Mouse (Mus musculus) cerebellum, postnatal 10 days (tissue): ENCODE data around the gene Faf1.
A peak's percentile ranks its signal among the peaks of the same experiment; 100 is the strongest.

Source experiments
- DNase-seq, 2 experiments: peaks; one replicate each; pipeline ENCODE4 v3.0.0; 2021; ENCODE audit warnings: mixed read lengths in 2 of 2

Faf1 gene

DNA sequence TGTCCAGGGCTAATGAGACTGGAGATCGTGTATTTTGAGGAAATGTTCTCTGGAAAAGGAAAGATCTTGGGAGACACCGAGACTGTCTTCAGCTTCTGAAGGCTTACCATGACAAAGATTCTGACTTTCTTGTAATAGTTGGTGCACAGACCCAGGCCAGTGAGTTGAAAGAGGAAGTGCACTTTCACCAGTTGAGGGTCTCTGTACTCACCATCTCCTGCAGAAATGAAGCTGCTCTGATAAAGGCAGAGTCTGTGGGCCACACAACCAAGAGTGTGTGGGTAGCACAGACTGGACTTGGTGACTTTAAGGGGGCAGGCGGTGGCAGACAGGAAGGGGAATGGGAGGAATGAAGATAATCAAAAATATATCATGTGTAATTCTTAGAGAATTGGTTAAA lies 260.2 kb downstream of the Faf1 start:
- DNase-seq, result no peak

DNA sequence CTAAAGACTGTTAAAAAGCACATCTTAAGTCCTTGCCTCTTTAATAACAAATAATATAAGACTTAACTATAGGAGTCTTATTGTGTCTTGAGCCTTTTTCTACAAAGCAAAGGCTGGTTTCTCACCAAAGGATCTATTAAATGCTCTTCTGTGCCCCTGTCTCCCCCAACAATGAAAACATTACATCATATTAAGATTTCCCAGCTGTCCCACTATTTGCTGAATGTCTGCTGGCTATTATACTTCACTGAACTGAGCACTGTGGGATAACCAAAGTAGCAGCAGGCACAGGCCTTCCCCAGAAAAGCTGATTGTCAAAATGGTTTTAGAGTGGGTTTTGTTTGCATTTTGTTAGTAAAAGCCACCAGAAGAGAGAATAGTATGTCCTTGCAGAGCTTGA lies 262.9 kb downstream of the Faf1 start:
- no peak for DNase-seq

GRCm38 (mm10) chr4:109945554-109945953 lies 269.2 kb downstream of the Faf1 start:
- no peak for DNase-seq

DNA sequence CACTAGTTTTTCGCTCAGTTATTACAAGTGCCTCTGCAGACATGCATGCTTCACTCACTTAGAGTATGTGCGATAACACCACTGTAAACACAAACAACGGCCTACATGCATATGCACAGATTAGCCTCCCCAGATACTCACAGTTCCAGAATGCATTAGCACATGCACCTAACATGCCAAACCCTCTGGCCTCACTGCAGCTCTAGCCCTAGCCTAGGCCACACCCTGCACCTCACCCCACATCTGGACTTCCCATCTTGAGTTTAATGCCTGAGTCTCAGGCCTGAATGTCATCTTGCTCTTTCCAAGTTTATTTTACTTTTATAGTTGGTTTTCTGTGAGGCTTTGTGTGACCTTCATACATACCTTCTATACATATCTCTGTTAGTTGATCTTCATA lies 272.9 kb downstream of the Faf1 start:
- DNase-seq, result no peak

DNA sequence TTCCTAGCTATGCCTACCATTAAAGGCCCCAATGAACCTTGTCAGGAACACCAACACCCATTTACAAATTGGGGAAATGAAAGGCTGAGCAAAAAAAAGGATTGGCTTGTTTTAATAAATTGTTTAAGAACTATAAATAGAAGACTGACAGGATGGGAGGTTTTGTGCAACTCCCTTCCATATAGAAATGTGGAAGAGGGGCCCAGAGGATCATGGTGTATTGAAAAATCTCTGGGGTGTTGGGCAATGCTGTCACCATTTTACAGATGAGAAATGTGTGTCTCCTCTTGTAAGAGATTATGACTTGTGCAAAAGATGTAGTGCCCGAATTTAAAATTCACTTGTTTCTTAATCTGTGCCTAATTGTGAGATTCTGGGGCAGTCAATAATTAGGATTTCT lies 277.1 kb downstream of the Faf1 start:
- DNase-seq, result no peak

DNA sequence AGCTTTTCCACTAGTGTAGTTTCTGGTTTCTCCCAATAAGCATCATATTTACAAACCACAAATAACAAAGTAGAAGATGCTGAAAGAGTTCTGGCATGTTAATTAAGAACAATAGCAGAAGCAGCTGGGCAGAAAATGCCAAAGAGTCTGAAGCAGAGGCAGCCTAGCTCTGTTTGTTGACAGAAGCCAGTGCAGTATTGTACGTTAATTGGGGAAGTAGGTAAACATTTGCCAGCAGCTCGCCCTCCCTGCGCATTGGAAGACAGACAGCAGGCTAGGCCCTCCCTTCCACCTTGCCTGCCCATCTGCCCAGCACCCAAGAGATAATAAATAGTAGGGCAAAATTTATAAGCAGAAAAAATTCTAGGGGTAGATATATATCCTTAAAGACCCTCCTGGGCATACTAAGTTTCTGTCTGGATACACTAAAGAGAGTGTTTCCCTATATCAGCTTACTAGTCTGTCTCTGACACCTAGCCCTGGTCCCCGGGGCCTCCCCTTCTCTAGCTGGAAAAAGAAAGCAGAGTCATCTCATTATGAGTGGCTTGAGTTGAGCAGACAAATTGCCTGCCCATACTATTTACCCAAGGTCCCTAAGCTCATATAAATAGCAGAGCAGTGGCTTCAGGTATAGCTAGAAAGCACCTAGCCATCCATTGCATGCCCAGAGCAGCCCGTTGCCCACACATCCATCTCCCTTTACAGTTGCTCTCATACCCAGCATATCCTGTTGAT lies 284.0 kb downstream of the Faf1 start:
- DNase-seq, result no peak

- no peak for DNase-seq
These were observed 287.3 kb downstream of the Faf1 start for GRCm38 (mm10) chr4:109963570-109964279.

- no peak for DNase-seq
These were observed 293.2 kb downstream of the Faf1 start for GRCm38 (mm10) chr4:109969561-109969960.

DNA sequence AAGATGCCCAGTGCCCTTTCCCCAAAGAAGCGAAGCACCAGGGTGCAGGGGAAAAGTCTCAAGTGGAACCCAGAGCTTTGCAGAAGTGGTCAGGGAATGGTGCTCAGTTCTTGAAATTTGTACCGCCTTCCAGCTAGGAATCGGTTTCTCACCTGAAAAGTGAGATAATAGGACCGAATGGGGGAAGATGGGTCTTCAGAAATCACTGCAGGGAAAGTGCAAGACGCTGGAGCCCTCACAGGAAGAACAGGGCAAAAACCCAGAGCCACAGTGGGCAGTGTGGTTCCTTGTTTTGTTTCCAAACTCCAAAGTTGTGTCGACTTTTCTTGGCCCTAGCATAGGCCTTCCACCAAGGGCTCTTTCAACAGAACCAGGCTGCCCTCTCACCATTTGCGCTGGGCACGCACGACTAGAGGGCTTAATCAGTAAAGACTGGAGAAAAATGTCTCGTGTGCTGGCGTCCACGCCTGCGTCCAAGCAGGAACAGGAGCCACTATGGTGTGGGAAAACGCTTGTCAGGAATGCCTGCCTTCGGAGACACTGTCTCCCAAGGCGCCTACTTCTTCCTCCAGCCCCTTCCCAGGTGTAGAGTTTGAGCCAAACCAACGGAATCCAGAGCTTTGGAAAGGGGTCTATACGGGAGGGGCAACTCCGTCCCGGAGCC lies 297.7 kb downstream of the Faf1 start:
- DNase-seq, result no peak

GRCm38 (mm10) chr4:109974655-109975380 lies 298.4 kb downstream of the Faf1 start:
- DNase-seq, result peak; percentile 40 to 48

DNA sequence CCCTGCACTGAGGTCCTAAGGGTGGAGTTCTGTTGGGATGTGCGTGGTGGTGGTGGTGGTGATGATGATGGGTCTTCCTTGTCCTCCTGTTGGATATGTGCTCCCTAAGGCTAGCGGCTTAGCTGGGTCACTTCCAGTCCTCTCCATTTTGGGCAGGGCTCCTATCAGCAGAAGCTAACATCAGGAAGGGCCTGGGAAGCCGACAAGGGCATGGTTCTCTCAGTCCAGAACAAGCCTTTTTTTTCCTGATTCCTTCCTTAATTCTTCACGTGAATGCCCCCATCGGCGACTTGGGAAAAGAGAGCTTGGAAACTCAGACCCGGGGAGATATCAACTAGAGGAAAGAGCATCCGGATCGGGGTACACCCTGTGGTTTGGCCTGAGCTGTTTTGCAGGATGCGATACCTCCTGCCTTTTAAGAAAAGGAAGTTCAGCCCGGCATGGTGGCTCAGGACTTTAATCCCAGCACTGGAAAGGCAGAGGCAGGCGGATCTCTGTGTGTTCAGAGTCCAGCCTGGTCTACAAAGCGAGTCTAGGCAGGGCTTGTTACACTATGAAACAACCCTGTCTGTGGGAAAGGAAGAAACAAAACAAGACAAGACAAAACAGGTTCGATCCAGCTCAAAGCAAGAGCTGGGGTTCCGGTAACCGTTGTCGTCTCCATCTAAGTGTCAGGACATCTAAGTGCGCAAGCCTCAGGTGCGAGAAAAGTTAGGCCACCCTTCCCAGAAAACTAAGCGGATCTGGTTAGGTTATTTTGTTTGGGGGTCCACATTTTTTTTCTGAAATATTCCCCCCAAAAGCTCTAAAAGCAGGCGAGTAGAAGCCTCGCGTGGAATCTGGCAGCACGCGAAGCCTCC lies 299.2 kb downstream of the Faf1 start:
- DNase-seq, result peak in 1 of 2 experiments; percentile 27

GRCm38 (mm10) chr4:109976273-109977147 lies 300.1 kb downstream of the Faf1 start:
- DNase-seq, result peak; percentile 33 to 40

- DNase-seq, result peak; percentile 58 to 66
These were observed 301.0 kb downstream of the Faf1 start, which contains the start of gene Dmrta2 for GRCm38 (mm10) chr4:109977148-109978067. TSS of gene Dmrta2 (plus strand) at chr4:109978053.

GRCm38 (mm10) chr4:109978068-109978857 lies 301.9 kb downstream of the Faf1 start:
- DNase-seq, result peak in 1 of 2 experiments; percentile 28

GRCm38 (mm10) chr4:109978858-109979340 lies 302.5 kb downstream of the Faf1 start:
- peak in 1 of 2 experiments; percentile 12 for DNase-seq

- peak; percentile 38 to 48 for DNase-seq
These were observed 303.3 kb downstream of the Faf1 start for GRCm38 (mm10) chr4:109979461-109980320.

DNA sequence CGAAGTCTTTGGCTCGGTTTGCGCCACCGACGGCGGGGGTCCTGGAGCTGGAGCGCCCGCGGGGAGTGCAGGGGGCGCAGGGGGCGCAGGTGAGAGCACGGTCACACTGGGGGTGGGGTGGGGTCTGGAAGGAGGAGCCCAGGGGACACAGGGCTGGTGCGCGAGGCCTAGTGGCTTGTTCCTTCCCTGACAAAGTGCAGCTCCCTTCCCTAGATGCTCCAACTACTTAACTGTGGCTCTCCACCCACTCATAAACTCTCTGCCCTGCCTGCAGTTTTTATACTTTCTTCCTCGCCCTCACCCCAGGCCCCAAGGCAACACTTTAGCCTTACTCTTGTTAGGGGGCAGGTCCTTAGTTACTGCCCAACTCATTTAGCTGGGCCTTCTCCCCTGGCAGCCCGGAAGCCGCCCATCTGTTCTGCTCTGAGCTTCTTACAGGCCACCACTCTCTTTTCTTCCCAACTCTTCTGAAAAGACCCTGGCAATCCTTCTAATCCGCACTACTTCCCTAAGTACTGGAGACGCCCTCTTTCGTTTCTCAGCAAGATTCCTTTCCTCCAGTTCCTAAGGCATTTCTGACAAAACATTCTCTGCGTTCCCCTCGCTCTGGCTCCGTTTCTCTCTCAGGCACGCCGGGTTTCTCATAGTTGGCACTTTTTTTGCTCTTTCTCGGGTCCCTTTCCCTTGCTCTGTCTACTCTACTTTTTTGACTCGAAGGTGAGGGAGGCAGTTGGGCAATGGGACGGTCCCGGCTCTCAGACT lies 304.1 kb downstream of the Faf1 start:
- peak; percentile 25 to 34 for DNase-seq
